Comparison of ENCODE assay signal across 18 mouse cellular contexts in the genomic region with DNA sequence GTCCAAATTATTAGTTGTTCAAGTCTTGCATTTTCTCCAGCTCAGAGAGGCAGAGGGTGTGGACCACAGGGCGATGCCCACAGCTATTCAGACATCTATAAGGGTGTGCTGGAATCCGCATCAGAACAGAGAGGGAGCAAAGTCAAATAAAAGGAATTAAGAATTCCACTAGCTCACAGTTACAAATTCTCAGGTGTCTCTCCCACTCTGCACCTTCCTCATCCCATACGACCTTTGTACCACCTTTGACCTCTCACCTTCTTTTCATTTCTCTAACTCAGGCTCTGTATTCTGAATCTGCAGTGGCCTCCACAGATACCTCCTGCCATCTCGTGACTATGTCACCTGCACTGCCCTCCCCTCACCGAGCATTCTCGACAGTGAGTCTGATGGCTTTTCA.
DNase-seq lines count a peak whose midpoint lies in the region; ATAC-seq and TF ChIP-seq lines count a peak whose summit lies in the region.
"Had no signal": no experiment of that assay in that cellular context is flagged by ENCODE, and none has a peak within 500 bp of the region (broad histone marks: within the 10 kb centered on the region; RNA-seq: fewer than 3 reads in every experiment).

No protein-coding gene starts in this region.

- in situ Hi-C loops in ES-E14 (cut with MboI; ENCODE audit: low sequenced_read_pairs in 2 of 2, unreplicated experiment in 2 of 2), result no loop called here

- peaks cover 0 to 8% of the 10 kb centered on the region in 2 experiments; a peak in 1 of 4 replicates for H3K4me1 ChIP-seq in ES-E14 (ENCODE audit: control insufficient read depth in 2 of 2, insufficient read depth in 2 of 2, low read length in 2 of 2, poor library complexity in 1 of 2)
- peaks cover 9% of the 10 kb centered on the region for H3K4me1 ChIP-seq in forebrain, embryonic 15.5 days
- H3K4me1 ChIP-seq: embryonic facial prominence, embryonic 10.5 days; embryonic facial prominence, embryonic 12.5 days had no signal

- no peak overlapping the region for H3K4me2 ChIP-seq in forebrain, embryonic 15.5 days (replicated peaks)
- H3K4me2 ChIP-seq: embryonic facial prominence, embryonic 12.5 days; forebrain, embryonic 13.5 days had no signal

- H3K9me3 ChIP-seq in ES-E14 (ENCODE audit: control insufficient read depth, insufficient read depth, low read depth, low read length), result no peaks in the 10 kb centered on the region
- no peaks in the 10 kb centered on the region for H3K9me3 ChIP-seq in forebrain, embryonic 15.5 days
- H3K9me3 ChIP-seq: embryonic facial prominence, embryonic 10.5 days; embryonic facial prominence, embryonic 12.5 days; forebrain, embryonic 13.5 days had no signal

- no peak overlapping the region for H3K4me3 ChIP-seq in ES-E14 (ENCODE audit: insufficient read depth in 1 of 2, low read depth in 1 of 2, low read length in 2 of 2, poor library complexity in 1 of 2, severe bottlenecking in 1 of 2)
- no peak overlapping the region for H3K4me3 ChIP-seq in forebrain, embryonic 15.5 days
- H3K4me3 ChIP-seq: embryonic facial prominence, embryonic 10.5 days; embryonic facial prominence, embryonic 12.5 days; forebrain, embryonic 13.5 days had no signal

- no peaks in the 10 kb centered on the region for H3K27me3 ChIP-seq in forebrain, embryonic 15.5 days
- H3K27me3 ChIP-seq: embryonic facial prominence, embryonic 12.5 days; forebrain, embryonic 13.5 days had no signal

- no peak overlapping the region for H3K9ac ChIP-seq in ES-E14 (ENCODE audit: insufficient read depth, low read depth, low read length, poor library complexity, severe bottlenecking)
- no peak overlapping the region for H3K9ac ChIP-seq in forebrain, embryonic 15.5 days (replicated peaks)
- H3K9ac ChIP-seq: embryonic facial prominence, embryonic 12.5 days; forebrain, embryonic 13.5 days had no signal

- peak; percentile 64 for DNase-seq in ES-CJ7 (ENCODE audit: low read depth, low spot score)
- peak; percentile 27 for DNase-seq in ES-E14 (ENCODE audit: low read depth, low spot score)
- DNase-seq in ZHBTc4 (ENCODE audit: low read depth, low spot score), result peak; percentile 63
- DNase-seq in kidney, postnatal 36 days, result no peak
- no peak for DNase-seq in left cerebral cortex, postnatal 4 days
- DNase-seq: adrenal gland, adult 2 months; adrenal gland, postnatal 10 days; adrenal gland, postnatal 25 days; cerebellum, adult 11 months; cerebellum, adult 18-20 months; cerebellum, adult 9-10 months; cerebellum, postnatal 10 days; cerebellum, postnatal 25 days had no signal

- intact Hi-C loops in left cerebral cortex, postnatal 4 days (cut with DNase I), result no loop called here

- WGBS in forebrain, embryonic 15.5 days, result 79% methylated on average over 6 of the region's 6 CpGs

- no peak overlapping the region for H3K27ac ChIP-seq in ES-E14 (ENCODE audit: insufficient read depth, low read depth, low read length, poor library complexity, severe bottlenecking)
- H3K27ac ChIP-seq in forebrain, embryonic 15.5 days (replicated peaks), result no peak overlapping the region
- H3K27ac ChIP-seq: embryonic facial prominence, embryonic 10.5 days; embryonic facial prominence, embryonic 12.5 days; forebrain, embryonic 13.5 days had no signal

- no peak for ATAC-seq in forebrain, embryonic 15.5 days (replicated peaks)
- ATAC-seq: forebrain, embryonic 13.5 days; forebrain, embryonic 16.5 days had no signal

- H3K36me3 ChIP-seq in ES-E14 (ENCODE audit: control insufficient read depth, insufficient read depth, low read length, poor library complexity, severe bottlenecking), result no peaks in the 10 kb centered on the region
- no peaks in the 10 kb centered on the region for H3K36me3 ChIP-seq in forebrain, embryonic 15.5 days
- H3K36me3 ChIP-seq: embryonic facial prominence, embryonic 10.5 days; embryonic facial prominence, embryonic 12.5 days had no signal

TF ChIP-seq in ES-E14, 5 proteins besides CTCF, POLR2A, EP300 and RAD21:
- TF ChIP-seq ZNF384 (IDR thresholded peaks at IDR 0.05; ENCODE audit: low read depth, low read length) (no peak), HCFC1 (IDR thresholded peaks at IDR 0.05; ENCODE audit: borderline replicate concordance, insufficient read depth, low read length) (no peak), ZC3H11A (IDR thresholded peaks at IDR 0.05; ENCODE audit: borderline replicate concordance, low read depth, low read length) (no peak), MAFK (IDR thresholded peaks at IDR 0.05; ENCODE audit: insufficient read depth, low read depth, low read length) (no peak)

Comparison
In these comparisons a context has a peak if more than half of its experiments do, and no peak if none do; other contexts are left out.
1. DNase-seq: peak in ES-CJ7 (single experiment), ES-E14 (single experiment) and ZHBTc4 (single experiment); none in kidney, postnatal 36 days (0 of 2) and left cerebral cortex, postnatal 4 days (single experiment).